Mouse (Mus musculus) neural tube, embryonic 11.5 days (tissue): Measurements from ENCODE around the gene Megf9. TPM values are rescaled to one million over a fixed set of nuclear protein-coding genes. Genes with fewer than 3 reads are reported as not detected.
A peak's percentile ranks its signal among the peaks of the same experiment; 100 is the strongest.

Experiments
- ATAC-seq: fragments of 200-750 bp; cut with Nextera tagmentation; 2 replicates; pipeline ENCODE4 v1.8.0; 2017; ENCODE audit warnings: moderate number of reproducible peaks, mild to moderate bottlenecking, moderate TSS enrichment, moderate library complexity; ENCODE audit not compliant: insufficient read depth, low FRiP score, low TSS enrichment
- DNase-seq: peaks from one replicate; pipeline ENCODE4 v3.0.0-alpha.2; 2015; ENCODE audit warnings: low spot score
- H3K27ac ChIP-seq: fragments of 300-500 bp; sonication (generic); 2 replicates; pipeline ENCODE4 v1.5.1; 2014; ENCODE audit warnings: low read depth, mild to moderate bottlenecking, low read length
- H3K27me3 ChIP-seq: fragments of 300-500 bp; sonication (generic); 2 replicates; pipeline ENCODE4 v1.6.1; 2014; ENCODE audit warnings: mild to moderate bottlenecking, low read length, mixed read lengths; ENCODE audit not compliant: control insufficient read depth, insufficient read depth
- H3K36me3 ChIP-seq: fragments of 300-500 bp; sonication (generic); 2 replicates; pipeline ENCODE4 v1.6.1; 2014; ENCODE audit warnings: mild to moderate bottlenecking, low read length, moderate library complexity, mixed read lengths; ENCODE audit not compliant: control insufficient read depth, insufficient read depth
- H3K4me1 ChIP-seq: fragments of 300-500 bp; sonication (generic); 2 replicates; pipeline ENCODE4 v1.6.1; 2014; ENCODE audit warnings: low read length, mixed read lengths; ENCODE audit not compliant: control insufficient read depth, insufficient read depth
- H3K4me2 ChIP-seq: fragments of 300-500 bp; sonication (generic); 2 replicates; pipeline ENCODE4 v1.6.1; 2014; ENCODE audit warnings: low read depth, mild to moderate bottlenecking, moderate library complexity
- H3K4me3 ChIP-seq: fragments of 300-500 bp; sonication (generic); 2 replicates; pipeline ENCODE4 v1.5.1; 2014; ENCODE audit warnings: low read depth, low read length
- H3K9ac ChIP-seq: fragments of 300-500 bp; sonication (generic); 2 replicates; pipeline ENCODE4 v1.6.1; 2014; ENCODE audit warnings: mild to moderate bottlenecking, low read length
- H3K9me3 ChIP-seq: fragments of 300-500 bp; sonication (generic); 2 replicates; pipeline ENCODE4 v1.6.1; 2016; ENCODE audit warnings: low read length; ENCODE audit not compliant: control insufficient read depth
- WGBS: fragments of 180-500 bp; shearing (Covaris S2); extraction: QIAGEN DNeasy Blood & Tissue Kit; methylation state at CpG from one replicate; pipeline ENCODE4 v1.1.7; 2014; 5-methylcytosine and 5-hydroxymethylcytosine counted together
- polyA plus RNA-seq: library from polyadenylated mRNA; unstranded; fragments of >200 nt; fragmentation: Nextera tagmentation; extraction: Ambion mirVana; gene quantifications from 2 replicates; pipeline ENCODE4 v1.2.1, GENCODE M21; 2014

The Megf9 gene
- polyA plus RNA-seq, 1 experiment from 2014 or later: 29.1 TPM

DNA sequence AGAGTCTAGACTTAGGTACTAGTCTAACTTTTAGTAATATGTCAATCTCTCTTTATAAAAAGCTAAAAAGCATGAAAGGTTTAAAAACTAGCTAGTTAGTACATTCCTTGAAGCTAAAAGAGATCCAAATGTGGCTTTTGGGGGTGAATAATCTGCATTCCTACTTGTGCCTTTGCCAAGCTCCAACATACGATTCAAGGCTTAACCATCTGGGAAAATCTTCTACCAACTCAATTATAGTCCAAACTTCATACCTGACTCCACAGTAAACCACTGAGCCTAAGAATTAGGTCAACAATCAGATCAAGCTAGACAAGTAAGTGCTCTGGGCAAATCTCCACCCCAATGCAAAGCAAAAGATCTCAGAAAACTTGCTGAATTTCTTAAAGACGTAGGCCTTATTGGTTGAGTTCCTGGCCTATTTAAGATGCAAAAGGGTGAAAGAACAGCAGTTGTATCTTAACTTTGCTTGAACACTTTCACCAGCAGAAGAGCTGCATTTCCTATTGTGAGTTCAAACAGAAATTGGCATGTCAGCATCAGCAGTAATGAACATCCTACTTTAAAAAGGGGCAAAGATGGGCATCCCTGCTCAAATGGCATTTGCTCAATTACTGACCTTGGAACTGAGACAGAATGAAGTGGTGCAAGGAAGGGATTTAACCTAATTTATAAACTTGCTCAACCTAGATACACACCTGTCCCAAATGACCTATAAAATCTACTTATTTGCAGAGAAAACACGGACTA lies 1.6 kb downstream of the Megf9 start:
- no peak overlapping the region for H3K27ac ChIP-seq
- peak overlapping the region; percentile 92 for H3K4me3 ChIP-seq
- WGBS: 52% methylated on average over 3 of the region's 3 CpGs
- H3K4me2 ChIP-seq: peak overlapping the region; percentile 89
- ATAC-seq (no peak), DNase-seq (no peak)
- peaks cover 24% of the 10 kb centered on the region for H3K4me1 ChIP-seq
- no peaks in the 10 kb centered on the region for H3K9me3 ChIP-seq
- H3K36me3 ChIP-seq: no peaks in the 10 kb centered on the region
- peak overlapping the region; percentile 87 for H3K9ac ChIP-seq
- H3K27me3 ChIP-seq: no peaks in the 10 kb centered on the region

- 90% methylated on average over 1 of the region's 1 CpGs for WGBS
- no peaks in the 10 kb centered on the region for H3K36me3 ChIP-seq
- DNase-seq: no peak
- peaks cover 20% of the 10 kb centered on the region for H3K4me1 ChIP-seq
- no peak overlapping the region for H3K4me3 ChIP-seq
- H3K27me3 ChIP-seq: no peaks in the 10 kb centered on the region
- peak overlapping the region; percentile 12; the same call in 1 of the 2 replicates for H3K4me2 ChIP-seq
- no peak overlapping the region for H3K27ac ChIP-seq
- no peak overlapping the region for H3K9ac ChIP-seq
- no peak for ATAC-seq
- H3K9me3 ChIP-seq: no peaks in the 10 kb centered on the region
Observed at GRCm38 (mm10) chr4:70531021-70531420, 3.8 kb downstream of the Megf9 start.

DNA sequence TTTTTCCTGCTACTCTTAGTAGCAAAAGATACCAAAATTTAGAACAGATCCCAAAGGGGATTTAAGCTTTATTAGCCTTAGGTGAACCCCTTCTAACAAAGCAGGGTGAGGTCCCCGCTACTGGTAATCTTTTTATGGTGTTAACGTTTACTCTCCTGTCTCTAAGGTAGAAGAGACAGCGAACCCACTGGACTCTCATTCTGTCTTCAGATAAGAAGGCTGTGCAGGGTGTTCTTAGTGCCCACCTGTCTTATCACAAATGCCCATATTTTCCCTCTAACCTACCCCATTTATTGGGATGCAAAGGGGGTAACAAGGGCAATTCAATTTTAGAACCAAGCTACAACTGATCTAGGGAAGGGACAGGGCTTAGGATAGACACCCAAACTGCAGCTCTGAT lies 6.2 kb downstream of the Megf9 start:
- Histone ChIP-seq H3K27me3 (no peaks in the 10 kb centered on the region), H3K9ac (no peak overlapping the region), H3K4me1 (peaks cover 16% of the 10 kb centered on the region), H3K36me3 (no peaks in the 10 kb centered on the region), H3K27ac (no peak overlapping the region), H3K4me2 (no peak overlapping the region), H3K9me3 (no peaks in the 10 kb centered on the region), H3K4me3 (no peak overlapping the region)
- DNase-seq (no peak), ATAC-seq (no peak)
- 85% methylated on average over 3 of the region's 3 CpGs for WGBS

GRCm38 (mm10) chr4:70523346-70523745 lies 11.4 kb downstream of the Megf9 start:
- no peak overlapping the region for H3K4me3 ChIP-seq
- ATAC-seq (no peak), DNase-seq (no peak)
- H3K9ac ChIP-seq: no peak overlapping the region
- H3K4me2 ChIP-seq: no peak overlapping the region
- no peaks in the 10 kb centered on the region for H3K9me3 ChIP-seq
- no peaks in the 10 kb centered on the region for H3K27me3 ChIP-seq
- no peak overlapping the region for H3K27ac ChIP-seq
- H3K4me1 ChIP-seq: no peaks in the 10 kb centered on the region
- 80% methylated on average over 2 of the region's 2 CpGs for WGBS
- H3K36me3 ChIP-seq: no peaks in the 10 kb centered on the region

DNA sequence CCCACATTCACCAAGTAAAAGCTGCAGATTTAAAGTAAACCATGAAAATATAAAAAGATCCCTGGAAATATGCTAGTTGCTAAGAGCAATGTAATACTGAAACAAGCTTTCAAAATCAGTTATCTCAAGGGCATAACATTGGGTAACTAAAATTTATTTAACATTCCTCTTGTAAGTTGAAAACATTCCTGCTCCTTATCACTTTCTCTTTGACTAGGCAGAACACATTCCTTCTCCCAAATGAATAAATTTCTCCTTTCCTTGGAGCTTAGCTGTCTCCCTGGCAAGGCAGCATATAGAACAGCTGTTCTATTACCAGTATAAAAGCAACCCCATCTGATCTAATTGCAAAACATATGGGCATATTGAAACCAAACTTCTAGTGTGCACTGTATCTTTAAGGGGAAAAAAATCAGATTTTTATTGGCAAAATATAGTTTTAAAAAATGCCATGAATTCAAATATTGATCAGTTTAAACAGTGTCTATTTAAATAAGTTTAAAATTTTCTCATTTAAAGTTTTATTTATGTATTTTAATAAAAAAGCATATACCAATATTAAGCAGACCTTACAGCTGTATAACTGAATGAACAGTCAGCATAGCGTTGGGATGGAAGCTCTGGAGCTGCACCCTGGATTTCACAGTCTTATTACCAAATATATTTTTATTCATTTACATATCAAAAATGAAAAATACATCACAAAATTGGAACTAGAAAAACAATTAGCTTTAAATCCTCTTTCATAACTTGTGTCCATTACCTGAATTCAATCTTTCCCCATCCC lies 13.1 kb downstream of the Megf9 start:
- H3K4me2 ChIP-seq: no peak overlapping the region
- H3K27me3 ChIP-seq: no peaks in the 10 kb centered on the region
- no peaks in the 10 kb centered on the region for H3K4me1 ChIP-seq
- DNase-seq (no peak), ATAC-seq (no peak)
- 98% methylated on average over 1 of the region's 1 CpGs for WGBS
- H3K9me3 ChIP-seq: no peaks in the 10 kb centered on the region
- no peak overlapping the region for H3K4me3 ChIP-seq
- H3K27ac ChIP-seq: no peak overlapping the region
- H3K9ac ChIP-seq: no peak overlapping the region
- no peaks in the 10 kb centered on the region for H3K36me3 ChIP-seq

DNA sequence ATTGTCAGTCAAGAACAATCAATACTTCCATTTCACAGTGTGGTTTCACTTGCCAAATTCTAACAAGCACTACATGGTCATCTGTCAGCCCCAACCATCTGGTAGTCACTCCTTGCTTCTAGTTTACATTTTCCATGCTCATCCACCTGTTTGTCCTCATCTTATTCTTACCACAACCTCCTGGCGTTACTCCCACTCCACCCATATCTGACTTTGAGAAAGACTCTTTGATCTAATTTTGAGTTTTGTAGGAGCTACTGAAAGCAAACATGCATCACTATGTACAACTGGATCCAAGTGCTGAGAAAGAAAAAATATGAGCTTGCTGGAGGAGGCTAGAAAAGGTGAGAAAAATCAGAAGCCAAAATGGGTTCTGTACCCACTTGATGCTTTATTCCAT lies 17.1 kb downstream of the Megf9 start:
- Histone ChIP-seq H3K27me3 (no peaks in the 10 kb centered on the region), H3K4me3 (no peak overlapping the region), H3K9me3 (no peaks in the 10 kb centered on the region), H3K27ac (no peak overlapping the region), H3K9ac (no peak overlapping the region), H3K4me2 (no peak overlapping the region), H3K4me1 (no peaks in the 10 kb centered on the region), H3K36me3 (no peaks in the 10 kb centered on the region)
- no peak for ATAC-seq
- 79% methylated on average over 1 of the region's 1 CpGs for whole genome bisulfite sequencing
- DNase-seq: no peak

- no peaks in the 10 kb centered on the region for H3K27me3 ChIP-seq
- H3K9me3 ChIP-seq: no peaks in the 10 kb centered on the region
- H3K4me2 ChIP-seq: no peak overlapping the region
- ATAC-seq: no peak
- H3K9ac ChIP-seq: no peak overlapping the region
- no peak overlapping the region for H3K27ac ChIP-seq
- no peak overlapping the region for H3K4me3 ChIP-seq
- no peaks in the 10 kb centered on the region for H3K4me1 ChIP-seq
- DNase-seq: no peak
- WGBS: 94% methylated on average over 6 of the region's 6 CpGs
- H3K36me3 ChIP-seq: no peaks in the 10 kb centered on the region
Observed at GRCm38 (mm10) chr4:70516289-70516688, 18.5 kb downstream of the Megf9 start.

- no peak overlapping the region for H3K9ac ChIP-seq
- H3K36me3 ChIP-seq: no peaks in the 10 kb centered on the region
- no peak overlapping the region for H3K4me2 ChIP-seq
- no peak for ATAC-seq
- H3K4me3 ChIP-seq: no peak overlapping the region
- H3K27me3 ChIP-seq: no peaks in the 10 kb centered on the region
- H3K4me1 ChIP-seq: no peaks in the 10 kb centered on the region
- DNase-seq: no peak
- H3K9me3 ChIP-seq: no peaks in the 10 kb centered on the region
- H3K27ac ChIP-seq: no peak overlapping the region
Observed at GRCm38 (mm10) chr4:70515514-70515913, 19.3 kb downstream of the Megf9 start.

DNA sequence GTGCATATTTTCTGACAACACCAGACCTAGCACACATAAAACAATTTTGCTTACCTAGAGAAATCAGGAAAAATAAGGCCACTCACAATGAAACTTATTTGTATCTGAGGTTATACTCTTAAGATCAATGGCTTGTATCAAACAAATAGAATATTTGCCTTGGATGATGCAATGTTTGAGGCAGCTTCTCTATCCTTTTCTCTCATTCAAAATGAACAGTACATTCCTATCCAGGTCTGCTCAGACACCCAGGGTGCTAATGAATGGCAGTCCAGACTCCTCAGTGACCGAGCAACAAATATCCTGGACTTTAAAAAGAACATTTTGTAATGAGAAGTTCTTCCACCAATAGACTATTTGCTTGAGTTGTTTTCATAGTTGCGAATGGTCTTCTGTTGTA lies 24.8 kb downstream of the Megf9 start:
- Histone ChIP-seq H3K9me3 (no peaks in the 10 kb centered on the region), H3K4me3 (no peak overlapping the region), H3K27ac (no peak overlapping the region), H3K36me3 (no peaks in the 10 kb centered on the region), H3K9ac (no peak overlapping the region), H3K4me2 (no peak overlapping the region), H3K4me1 (no peaks in the 10 kb centered on the region), H3K27me3 (no peaks in the 10 kb centered on the region)
- DNase-seq (no peak), ATAC-seq (no peak)
- 61% methylated on average over 2 of the region's 2 CpGs for WGBS
